Comparison of ENCODE assay signal across 11 mouse cellular contexts in the genomic region with DNA sequence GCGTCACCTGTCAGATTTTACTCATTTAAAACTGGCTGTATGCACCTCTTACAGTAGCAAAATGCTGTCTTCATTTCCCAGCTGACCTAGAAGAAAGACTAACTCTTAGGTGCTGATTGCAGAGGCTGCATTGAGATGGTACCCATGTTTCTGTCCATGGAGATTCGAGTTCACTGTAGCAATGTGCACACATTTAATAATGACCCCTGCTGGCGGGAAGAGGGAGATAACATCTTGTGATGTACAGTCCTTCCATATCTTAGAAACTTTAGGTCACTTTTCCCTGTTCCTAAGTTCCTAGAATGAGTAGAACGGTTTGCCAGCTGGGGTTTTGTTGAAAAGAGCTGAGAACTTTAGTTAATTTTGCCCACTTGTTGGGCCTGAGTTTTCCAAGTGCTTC.
DNase-seq lines count a peak whose midpoint lies in the region; ATAC-seq and TF ChIP-seq lines count a peak whose summit lies in the region.
"Had no signal": no experiment of that assay in that cellular context is flagged by ENCODE, and none has a peak within 500 bp of the region (broad histone marks: within the 10 kb centered on the region; RNA-seq: fewer than 3 reads in every experiment).

No protein-coding gene starts in this region.

- no peak overlapping the region for H3K9ac ChIP-seq in intestine, postnatal 0 days (ENCODE audit: low read depth, low read length)
- no peak overlapping the region for H3K9ac ChIP-seq in intestine, embryonic 15.5 days
- H3K9ac ChIP-seq: embryonic facial prominence, embryonic 15.5 days; heart, embryonic 12.5 days; neural tube, embryonic 13.5 days had no signal

- H3K4me3 ChIP-seq in intestine, postnatal 0 days (ENCODE audit: low read depth, low read length), result no peak overlapping the region
- no peak overlapping the region for H3K4me3 ChIP-seq in intestine, embryonic 15.5 days (replicated peaks)
- H3K4me3 ChIP-seq: embryonic facial prominence, embryonic 15.5 days; heart, embryonic 12.5 days; neural tube, embryonic 13.5 days had no signal

- peak; percentile 63 for TF ChIP-seq CTCF in intestine, postnatal 0 days (IDR thresholded peaks at IDR 0.05; ENCODE audit: low read depth)

- H3K27me3 ChIP-seq in intestine, postnatal 0 days (replicated peaks; ENCODE audit: control insufficient read depth, insufficient read depth, low read length), result no peaks in the 10 kb centered on the region
- no peaks in the 10 kb centered on the region for H3K27me3 ChIP-seq in intestine, embryonic 15.5 days (replicated peaks)
- H3K27me3 ChIP-seq: embryonic facial prominence, embryonic 15.5 days; heart, embryonic 12.5 days; neural tube, embryonic 13.5 days had no signal

- H3K27ac ChIP-seq in intestine, postnatal 0 days (ENCODE audit: low read depth, low read length), result no peak overlapping the region
- H3K27ac ChIP-seq in intestine, embryonic 15.5 days, result no peak overlapping the region
- H3K27ac ChIP-seq: embryonic facial prominence, embryonic 15.5 days; neural tube, embryonic 13.5 days had no signal

- whole genome bisulfite sequencing in intestine, postnatal 0 days, result 73% methylated on average over 4 of the region's 4 CpGs
- 76% methylated on average over 4 of the region's 4 CpGs for WGBS in intestine, embryonic 15.5 days

- peaks cover 40% of the 10 kb centered on the region for H3K36me3 ChIP-seq in intestine, postnatal 0 days (ENCODE audit: control insufficient read depth, insufficient read depth)
- peaks cover 3% of the 10 kb centered on the region; the same call in 1 of the 2 replicates for H3K36me3 ChIP-seq in intestine, embryonic 15.5 days
- H3K36me3 ChIP-seq: neural tube, embryonic 13.5 days had no signal

- no peaks in the 10 kb centered on the region for H3K9me3 ChIP-seq in intestine, postnatal 0 days (ENCODE audit: control insufficient read depth)
- no peaks in the 10 kb centered on the region for H3K9me3 ChIP-seq in intestine, embryonic 15.5 days
- H3K9me3 ChIP-seq: embryonic facial prominence, embryonic 15.5 days; heart, embryonic 12.5 days; neural tube, embryonic 13.5 days had no signal

- no peak overlapping the region for H3K4me2 ChIP-seq in intestine, postnatal 0 days (replicated peaks; ENCODE audit: low read depth)
- H3K4me2 ChIP-seq in intestine, embryonic 15.5 days (replicated peaks), result no peak overlapping the region
- H3K4me2 ChIP-seq: embryonic facial prominence, embryonic 15.5 days; heart, embryonic 12.5 days; neural tube, embryonic 13.5 days had no signal

- peak; percentile 4 for DNase-seq in adrenal gland, adult 2 months
- DNase-seq in adrenal gland, adult 8-10 months, result no peak
- peak; percentile 31 for DNase-seq in ES-CJ7 (ENCODE audit: low read depth, low spot score)
- DNase-seq in induced T-regulatory cell, adult 2 months (ENCODE audit: low read depth), result peak; percentile 44
- DNase-seq in urinary bladder, postnatal 25 days (ENCODE audit: low spot score), result no peak
- no peak for DNase-seq in urinary bladder, postnatal 10 days (ENCODE audit: low spot score)

- H3K4me1 ChIP-seq in intestine, postnatal 0 days (replicated peaks; ENCODE audit: control insufficient read depth, insufficient read depth, low read length), result no peaks in the 10 kb centered on the region
- no peaks in the 10 kb centered on the region for H3K4me1 ChIP-seq in intestine, embryonic 15.5 days (replicated peaks)
- H3K4me1 ChIP-seq: embryonic facial prominence, embryonic 15.5 days; heart, embryonic 12.5 days; neural tube, embryonic 13.5 days had no signal

- no peak for ATAC-seq in intestine, postnatal 0 days
- no peak for ATAC-seq in intestine, embryonic 15.5 days

Comparison
In these comparisons a context has a peak if more than half of its experiments do, and no peak if none do; other contexts are left out.
1. DNase-seq: peak in adrenal gland, adult 2 months (single experiment), ES-CJ7 (single experiment) and induced T-regulatory cell, adult 2 months (single experiment); none in adrenal gland, adult 8-10 months (single experiment), urinary bladder, postnatal 25 days (single experiment) and urinary bladder, postnatal 10 days (single experiment).